Mouse (Mus musculus) stomach, embryonic 16.5 days (tissue): ENCODE data around the gene Mfsd2a. TPM values are rescaled to one million over a fixed set of nuclear protein-coding genes. Genes with fewer than 3 reads are reported as not detected.

Experiments
- ATAC-seq: fragments of 200-750 bp; cut with Nextera tagmentation; 2 replicates; pipeline ENCODE4 v1.8.0; 2017; ENCODE audit warnings: moderate number of reproducible peaks, moderate TSS enrichment; ENCODE audit not compliant: insufficient read depth, low FRiP score
- H3K27ac ChIP-seq: fragments of 300-500 bp; sonication (generic); 2 replicates; pipeline ENCODE4 v1.5.1; 2014; ENCODE audit warnings: low read length
- H3K27me3 ChIP-seq: fragments of 300-500 bp; sonication (generic); 2 replicates; pipeline ENCODE4 v1.6.1; 2014; ENCODE audit warnings: low read length, control low read depth, mixed read lengths; ENCODE audit not compliant: control insufficient read depth, insufficient read depth
- H3K36me3 ChIP-seq: fragments of 300-500 bp; sonication (generic); 2 replicates; pipeline ENCODE4 v1.6.1; 2014; ENCODE audit warnings: low read length; ENCODE audit not compliant: control insufficient read depth, insufficient read depth
- H3K4me1 ChIP-seq: fragments of 300-500 bp; sonication (generic); 2 replicates; pipeline ENCODE4 v1.6.1; 2014; ENCODE audit warnings: low read length, control low read depth, mixed read lengths; ENCODE audit not compliant: control insufficient read depth, insufficient read depth
- H3K4me2 ChIP-seq: fragments of 300-500 bp; sonication (generic); 2 replicates; pipeline ENCODE4 v1.6.1; 2014; ENCODE audit warnings: low read depth, low read length, mixed read lengths
- H3K4me3 ChIP-seq: fragments of 300-500 bp; sonication (generic); replicated peaks from 2 replicates; pipeline ENCODE4 v1.5.1; 2014; ENCODE audit warnings: mild to moderate bottlenecking, low read length
- H3K9ac ChIP-seq: fragments of 300-500 bp; sonication (generic); 2 replicates; pipeline ENCODE4 v1.6.1; 2014; ENCODE audit warnings: low read length
- H3K9me3 ChIP-seq: fragments of 300-500 bp; sonication (generic); replicated peaks from 2 replicates; pipeline ENCODE4 v1.6.1; 2016; ENCODE audit warnings: low read length, control low read depth; ENCODE audit not compliant: control insufficient read depth
- WGBS: fragments of 180-500 bp; shearing (Covaris S2); extraction: QIAGEN DNeasy Blood & Tissue Kit; methylation state at CpG from one replicate; pipeline ENCODE4 v1.1.7; 2014; 5-methylcytosine and 5-hydroxymethylcytosine counted together
- polyA plus RNA-seq: library from polyadenylated mRNA; unstranded; fragments of >200 nt; fragmentation: Nextera tagmentation; extraction: Ambion mirVana; gene quantifications from 2 replicates; pipeline ENCODE4 v1.2.1, GENCODE M21; 2015

The Mfsd2a gene
- polyA plus RNA-seq, 1 experiment from 2014 or later, result 5.8 TPM

DNA sequence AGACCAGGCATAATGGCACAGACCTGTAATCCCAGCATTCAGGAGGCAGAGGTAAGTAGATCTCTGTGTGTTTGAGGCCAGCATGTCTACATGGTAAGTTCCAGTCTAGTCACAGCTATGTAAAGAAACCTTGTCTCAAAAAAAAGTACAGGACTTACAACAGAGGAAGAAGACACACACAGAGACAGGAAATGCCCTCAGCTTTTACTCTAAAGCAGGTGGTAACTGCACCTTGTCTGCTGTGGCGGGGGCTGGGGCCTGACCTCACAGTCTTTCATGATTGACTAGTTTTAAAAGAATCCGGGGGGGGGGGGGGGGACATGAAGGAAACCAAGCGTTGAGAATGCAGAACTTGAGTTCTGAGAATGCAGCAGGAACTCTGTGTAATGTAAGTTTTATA, 27.1 kb downstream of the Mfsd2a start:
- H3K36me3 ChIP-seq, result no peaks in the 10 kb centered on the region
- no peaks in the 10 kb centered on the region for H3K9me3 ChIP-seq
- H3K27ac ChIP-seq, result no peak overlapping the region
- 38% methylated on average over 3 of the region's 3 CpGs for WGBS
- no peaks in the 10 kb centered on the region for H3K27me3 ChIP-seq
- H3K4me1 ChIP-seq, result no peaks in the 10 kb centered on the region
- H3K4me2 ChIP-seq, result no peak overlapping the region
- H3K9ac ChIP-seq, result no peak overlapping the region
- ATAC-seq, result no peak
- no peak overlapping the region for H3K4me3 ChIP-seq

DNA sequence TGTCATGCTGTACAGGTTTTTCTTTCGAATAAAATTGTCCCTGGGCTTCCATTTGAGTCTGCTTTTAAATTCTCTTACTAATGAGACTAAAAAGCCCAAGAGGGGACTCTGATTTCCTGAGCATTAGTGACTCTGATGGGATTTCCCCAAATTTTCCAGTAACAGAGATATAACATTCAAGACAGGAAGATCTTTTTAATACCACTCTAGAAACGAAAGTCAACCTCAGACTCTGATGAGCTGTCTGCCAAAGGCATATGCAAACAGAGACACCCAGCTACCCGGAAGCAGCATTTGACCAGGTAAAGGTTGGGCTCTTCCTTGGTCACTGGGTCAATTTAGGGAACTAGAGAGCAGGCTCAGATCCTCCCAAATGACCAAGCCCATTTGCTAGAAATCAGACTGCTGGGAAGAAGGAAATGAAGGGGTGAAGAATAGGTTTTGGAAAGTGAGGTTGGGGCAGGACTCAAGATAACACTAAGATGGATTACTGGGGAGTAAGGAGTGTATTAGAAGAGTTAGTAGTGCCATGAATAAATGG, 27.9 kb downstream of the Mfsd2a start:
- no peaks in the 10 kb centered on the region for H3K4me1 ChIP-seq
- no peaks in the 10 kb centered on the region for H3K9me3 ChIP-seq
- WGBS, result 57% methylated on average over 3 of the region's 3 CpGs
- no peak overlapping the region for H3K4me3 ChIP-seq
- H3K27me3 ChIP-seq, result no peaks in the 10 kb centered on the region
- H3K27ac ChIP-seq, result no peak overlapping the region
- no peak for ATAC-seq
- no peak overlapping the region for H3K4me2 ChIP-seq
- H3K9ac ChIP-seq, result no peak overlapping the region
- H3K36me3 ChIP-seq, result no peaks in the 10 kb centered on the region

GRCm38 (mm10) chr4:122932239-122932978, 28.6 kb downstream of the Mfsd2a start:
- no peak overlapping the region for H3K4me3 ChIP-seq
- 67% methylated on average over 8 of the region's 8 CpGs for WGBS
- H3K27me3 ChIP-seq, result no peaks in the 10 kb centered on the region
- no peak overlapping the region for H3K27ac ChIP-seq
- H3K4me2 ChIP-seq, result no peak overlapping the region
- H3K9ac ChIP-seq, result no peak overlapping the region
- no peaks in the 10 kb centered on the region for H3K36me3 ChIP-seq
- no peak for ATAC-seq
- H3K9me3 ChIP-seq, result no peaks in the 10 kb centered on the region
- H3K4me1 ChIP-seq, result no peaks in the 10 kb centered on the region

DNA sequence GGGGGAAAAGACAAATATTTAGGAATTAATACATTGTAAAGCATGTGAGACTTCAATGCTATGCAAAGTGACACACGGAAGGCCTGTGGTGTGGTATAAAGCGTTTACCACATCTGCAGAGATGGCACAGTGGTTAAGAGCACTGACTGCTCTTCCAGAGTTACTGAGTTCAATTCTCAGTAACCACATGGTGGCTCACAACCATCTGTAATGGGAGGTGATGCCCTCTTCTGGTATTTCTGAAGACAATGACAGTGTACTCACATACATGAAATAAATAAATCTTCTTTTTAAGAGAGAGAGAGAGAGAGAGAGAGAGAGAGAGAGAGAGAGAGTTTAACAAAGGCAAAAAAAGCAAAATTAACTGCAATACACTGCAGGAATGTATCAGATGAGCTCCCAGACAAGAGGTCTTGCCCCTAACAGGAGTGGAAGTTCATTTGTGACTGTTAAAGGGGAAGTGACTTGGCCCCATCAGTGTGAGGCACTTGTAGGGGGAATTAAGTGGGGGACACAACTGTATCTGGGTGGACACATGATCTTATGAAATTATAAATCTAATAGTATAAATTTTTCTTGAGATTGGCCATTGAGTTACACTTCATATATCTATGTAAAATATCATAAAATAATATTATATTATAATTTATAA, 29.9 kb downstream of the Mfsd2a start:
- H3K4me2 ChIP-seq, result no peak overlapping the region
- ATAC-seq, result no peak
- no peaks in the 10 kb centered on the region for H3K4me1 ChIP-seq
- no peaks in the 10 kb centered on the region for H3K27me3 ChIP-seq
- no peak overlapping the region for H3K4me3 ChIP-seq
- no peaks in the 10 kb centered on the region for H3K9me3 ChIP-seq
- H3K36me3 ChIP-seq, result no peaks in the 10 kb centered on the region
- WGBS, result 75% methylated on average over 2 of the region's 2 CpGs
- no peak overlapping the region for H3K27ac ChIP-seq
- H3K9ac ChIP-seq, result no peak overlapping the region

DNA sequence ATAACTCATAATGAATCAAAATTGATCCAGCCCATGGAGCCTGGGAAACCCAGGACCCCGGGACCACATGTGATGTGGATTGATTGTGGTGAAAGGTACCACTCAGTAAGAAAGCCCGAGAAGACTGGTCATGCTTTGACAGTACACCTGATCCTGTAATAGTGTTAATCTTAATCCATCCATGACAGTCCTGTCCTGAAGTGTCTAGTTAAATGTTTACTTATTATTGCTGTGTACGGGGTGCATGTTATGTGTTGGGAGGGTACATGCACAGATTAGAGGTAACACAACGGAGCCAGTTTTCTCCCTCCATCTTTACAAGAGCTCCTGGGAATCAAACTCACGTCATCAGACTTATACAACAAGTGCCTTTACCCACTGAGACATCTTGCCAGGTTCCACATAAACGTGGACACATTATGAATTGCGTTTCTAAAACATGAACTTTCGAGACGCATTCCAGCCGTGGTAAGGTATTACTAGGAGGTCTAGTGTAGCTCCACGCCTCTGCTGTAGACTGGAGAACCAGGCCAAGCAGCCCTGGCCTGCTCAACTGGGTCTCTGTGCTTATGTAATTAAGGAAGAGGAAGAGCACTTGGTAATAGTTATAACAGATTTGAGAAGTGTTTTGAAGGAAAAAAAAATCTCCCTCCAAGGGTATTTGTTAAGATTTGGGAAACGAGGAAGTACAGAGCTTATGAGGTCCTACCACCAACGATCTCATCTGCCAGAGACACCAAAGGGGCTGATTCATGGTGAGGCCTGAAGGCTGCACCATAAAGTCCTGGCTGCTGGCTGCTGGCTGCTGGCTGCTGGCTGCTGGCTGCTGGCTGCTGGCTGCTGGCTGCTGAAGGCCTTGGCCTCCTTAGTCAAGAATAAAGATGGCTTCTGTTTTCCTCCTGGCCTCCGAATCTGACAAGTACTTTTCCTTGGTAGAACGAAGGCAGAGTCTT, 37.3 kb downstream of the Mfsd2a start:
- ATAC-seq, result no peak
- Histone ChIP-seq H3K9me3 (no peaks in the 10 kb centered on the region), H3K4me2 (no peak overlapping the region), H3K9ac (no peak overlapping the region), H3K4me3 (no peak overlapping the region), H3K36me3 (no peaks in the 10 kb centered on the region), H3K27ac (0 out of 2 replicates have a peak overlapping the region, but pooled peaks have one; percentile 1), H3K4me1 (no peaks in the 10 kb centered on the region), H3K27me3 (no peaks in the 10 kb centered on the region)
- 73% methylated on average over 15 of the region's 15 CpGs for WGBS

DNA sequence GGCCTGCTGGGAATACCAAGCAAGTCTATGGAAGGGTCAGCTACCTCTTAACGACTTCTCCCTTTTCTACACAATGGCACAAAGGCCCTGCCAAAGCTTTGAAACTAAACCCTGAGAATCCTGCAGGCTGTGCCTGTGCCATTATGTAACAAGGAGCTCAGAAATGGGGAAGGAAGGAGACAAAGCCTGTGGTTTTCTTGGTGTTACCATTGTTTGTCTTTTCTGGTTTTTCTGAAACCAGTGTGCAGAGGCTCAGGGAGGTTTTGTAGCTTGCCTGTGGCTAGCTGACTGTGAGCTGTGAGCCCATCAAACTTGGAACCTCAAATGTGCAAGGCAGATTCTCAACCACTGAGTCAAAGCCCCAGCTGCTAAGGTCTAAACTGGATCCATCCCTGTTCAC, 38.1 kb downstream of the Mfsd2a start:
- no peak overlapping the region for H3K4me3 ChIP-seq
- H3K9ac ChIP-seq, result no peak overlapping the region
- H3K36me3 ChIP-seq, result no peaks in the 10 kb centered on the region
- no peak overlapping the region for H3K4me2 ChIP-seq
- no peak for ATAC-seq
- WGBS, result 20% methylated on average over 1 of the region's 1 CpGs
- H3K9me3 ChIP-seq, result no peaks in the 10 kb centered on the region
- no peaks in the 10 kb centered on the region for H3K4me1 ChIP-seq
- H3K27me3 ChIP-seq, result no peaks in the 10 kb centered on the region
- H3K27ac ChIP-seq, result no peak overlapping the region

DNA sequence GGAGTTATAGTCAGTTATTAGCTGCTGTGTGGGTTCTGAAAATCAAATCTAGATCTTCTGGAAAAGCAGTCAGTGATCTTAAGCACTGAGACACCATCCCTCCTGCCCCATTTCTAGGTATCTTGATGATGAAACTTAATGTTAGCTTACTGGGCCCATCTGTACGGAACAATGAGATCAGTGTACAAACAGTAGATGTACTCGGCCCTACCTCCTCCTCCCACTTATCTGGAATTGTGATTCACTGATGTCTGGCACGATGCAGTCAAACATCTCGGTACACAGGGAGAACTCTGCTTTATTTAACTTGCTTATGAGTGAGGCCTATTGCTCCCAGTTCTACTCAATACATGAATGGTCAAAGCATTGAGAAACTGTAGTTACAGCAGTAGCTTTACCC, 45.0 kb downstream of the Mfsd2a start:
- Histone ChIP-seq H3K9ac (no peak overlapping the region), H3K27me3 (no peaks in the 10 kb centered on the region), H3K27ac (no peak overlapping the region), H3K4me2 (no peak overlapping the region), H3K4me3 (no peak overlapping the region), H3K9me3 (no peaks in the 10 kb centered on the region), H3K36me3 (no peaks in the 10 kb centered on the region), H3K4me1 (no peaks in the 10 kb centered on the region)
- no peak for ATAC-seq
- WGBS, result 80% methylated on average over 4 of the region's 4 CpGs

- no peak overlapping the region for H3K27ac ChIP-seq
- H3K27me3 ChIP-seq, result no peaks in the 10 kb centered on the region
- ATAC-seq, result no peak
- no peak overlapping the region for H3K4me3 ChIP-seq
- H3K9me3 ChIP-seq, result no peaks in the 10 kb centered on the region
- no peak overlapping the region for H3K9ac ChIP-seq
- WGBS, result 61% methylated on average over 7 of the region's 7 CpGs
- H3K36me3 ChIP-seq, result no peaks in the 10 kb centered on the region; the same call in 1 of the 2 replicates
- H3K4me1 ChIP-seq, result no peaks in the 10 kb centered on the region
- H3K4me2 ChIP-seq, result no peak overlapping the region
Observed at GRCm38 (mm10) chr4:122914186-122914585, 46.8 kb downstream of the Mfsd2a start.
